Mouse (Mus musculus) heart, postnatal 4 days (tissue): Measurements from ENCODE around the gene Calm1. TPM values are rescaled to one million over a fixed set of nuclear protein-coding genes. Genes with fewer than 3 reads are reported as not detected.
"Not testable (repeated sequence)": the region's sequence is repeated elsewhere in the genome, so short reads cannot be mapped to it uniquely, and the experiment has no call there.

ENCODE experiments used
- DNase-seq: peaks from one replicate; pipeline ENCODE4 v3.0.0; 2021
- total RNA-seq, 2 experiments: library from RNA; stranded (reverse); gene quantifications; 2 replicates each; pipeline ENCODE4 v1.2.3; 2021

The Calm1 gene
- total RNA-seq, 2 experiments from 2014 or later = 366 to 373 TPM

DNA sequence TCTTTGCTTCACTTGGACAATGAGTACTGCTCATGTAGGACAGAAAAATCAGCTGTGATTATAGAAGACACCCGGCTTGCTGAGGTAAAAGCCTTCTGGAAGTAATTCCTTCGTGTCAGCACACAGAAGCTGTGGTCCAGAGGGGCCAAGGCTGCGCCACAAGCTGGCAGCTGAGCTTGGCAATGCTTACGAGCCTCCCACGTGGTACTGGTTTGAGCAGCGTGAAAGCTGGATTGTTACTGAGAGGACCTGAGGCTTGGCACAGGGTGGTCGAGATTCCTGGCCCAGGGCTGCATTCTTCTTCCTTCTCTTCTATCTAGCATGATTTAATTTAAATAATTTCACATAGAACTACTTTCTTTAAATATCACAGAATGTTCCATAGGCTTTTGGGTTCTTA is 2.4 kb upstream of the Calm1 start:
- DNase-seq = no peak

DNA sequence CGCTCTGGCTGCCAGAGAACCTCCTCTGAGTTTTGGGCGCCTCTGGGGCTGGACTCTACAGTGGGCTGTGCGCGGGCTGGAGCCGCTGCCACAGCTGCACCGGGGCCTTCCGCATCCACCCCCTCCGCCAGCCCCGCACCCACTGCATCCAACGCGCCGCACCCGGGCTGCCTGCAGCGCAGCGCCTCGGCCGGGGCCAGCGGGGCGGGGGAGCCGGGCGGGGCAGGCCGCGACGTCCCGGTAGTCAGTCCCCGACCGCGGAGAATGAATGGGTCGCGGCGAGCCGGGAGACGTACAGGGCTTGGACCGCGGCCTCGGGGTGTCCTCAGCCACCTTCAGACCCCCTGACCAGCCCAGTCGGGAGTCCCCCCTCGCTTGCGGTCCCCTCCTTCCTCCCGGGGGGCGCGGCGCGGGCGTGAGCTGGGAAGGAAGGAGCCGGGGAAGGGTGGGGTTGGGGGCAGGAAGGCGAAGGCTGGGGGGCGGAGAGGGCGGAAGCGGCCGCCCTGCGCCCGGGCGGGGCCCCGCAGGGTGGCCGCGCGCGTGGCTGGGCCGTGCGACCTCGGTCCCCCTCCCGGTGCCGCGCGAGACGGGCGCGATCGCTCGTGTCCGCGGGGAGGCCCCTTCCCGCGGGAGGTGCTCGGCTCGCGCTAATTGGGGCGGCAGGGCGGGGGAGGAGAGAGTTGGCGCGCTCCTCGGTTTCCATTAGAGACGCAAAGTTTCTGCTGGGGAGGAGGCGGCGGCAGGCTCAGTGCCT is 833 bp downstream of the Calm1 start:
- DNase-seq = peak; percentile 77

DNA sequence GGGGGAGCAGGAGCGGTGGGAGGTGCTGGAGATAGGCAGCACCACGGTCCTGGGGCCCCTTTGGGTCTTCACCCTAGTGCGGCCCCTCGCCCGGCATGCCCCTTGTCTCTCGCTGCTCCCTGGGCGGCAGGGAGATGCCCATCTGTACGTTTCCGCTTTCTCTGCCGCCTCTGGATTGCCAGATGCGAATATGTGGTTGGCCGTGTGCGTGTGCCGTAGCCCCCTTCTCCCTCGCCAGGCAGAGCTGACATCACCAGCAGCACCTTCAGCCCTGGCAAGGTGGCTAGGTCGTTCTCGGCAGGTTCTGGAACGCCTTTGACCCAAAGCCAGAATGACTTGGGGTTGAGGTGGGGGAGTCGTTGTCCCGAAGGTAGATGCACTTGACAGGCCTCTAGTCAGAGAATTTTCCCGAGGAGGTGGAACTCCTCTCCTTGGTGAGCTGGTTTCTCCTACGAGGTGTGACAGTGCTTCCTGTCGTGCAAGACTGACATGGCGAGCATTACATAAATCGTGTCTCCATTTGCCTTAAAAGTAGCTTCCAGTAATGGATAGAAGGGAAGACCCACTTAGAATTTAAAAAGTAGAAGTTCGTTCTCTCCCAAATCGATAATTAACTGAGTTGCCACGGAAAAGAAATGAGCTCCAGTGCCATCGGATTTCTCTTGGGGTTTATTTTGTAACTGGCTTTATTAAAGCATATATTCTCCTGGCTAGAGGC is 1.6 kb downstream of the Calm1 start:
- no peak for DNase-seq

GRCm38 (mm10) chr12:100201363-100201711 is 2.1 kb downstream of the Calm1 start:
- DNase-seq = no peak

- DNase-seq = peak; percentile 96
Measured at GRCm38 (mm10) chr12:100201838-100202237, 2.6 kb downstream of the Calm1 start.

- no peak for DNase-seq
Measured at GRCm38 (mm10) chr12:100203759-100204158, 4.5 kb downstream of the Calm1 start.

DNA sequence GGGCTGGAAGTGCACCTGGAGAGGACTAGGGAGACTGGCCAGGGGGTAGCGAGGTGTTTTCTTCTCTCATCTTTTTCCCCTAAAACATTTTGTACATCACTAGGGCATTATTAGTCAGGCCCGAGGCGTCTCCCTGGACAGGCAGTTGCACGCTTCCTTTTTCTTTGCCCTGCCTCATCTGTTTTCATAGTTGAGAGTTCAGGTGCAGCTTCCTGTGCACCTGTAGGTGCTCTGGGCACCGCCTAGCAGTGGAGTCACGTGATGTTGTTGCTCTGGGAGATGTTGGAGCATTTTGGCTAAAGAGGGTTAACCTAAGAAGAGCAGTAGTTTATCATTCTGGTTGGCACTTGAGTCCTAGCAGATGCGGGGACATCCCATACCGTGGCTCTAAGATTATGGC is 5.9 kb downstream of the Calm1 start:
- DNase-seq = no peak

DNA sequence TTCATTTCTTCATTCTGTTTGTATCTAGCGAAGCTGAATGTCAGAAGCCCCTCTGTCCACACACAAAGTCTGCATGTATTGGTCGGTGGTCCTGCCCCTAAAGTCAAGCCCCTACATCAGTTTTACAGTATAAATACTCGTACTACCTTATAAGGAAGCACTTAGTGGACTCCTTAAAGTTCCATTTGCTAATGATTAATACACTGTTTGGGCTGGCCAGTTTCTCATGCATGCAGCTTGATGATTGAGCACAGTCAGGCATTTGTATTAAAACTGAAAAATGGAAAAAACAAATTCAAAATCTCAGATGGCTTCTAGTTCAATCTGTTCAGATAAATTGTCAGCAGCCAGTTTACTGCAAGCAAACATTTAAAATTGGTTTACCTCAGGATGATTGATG is 7.3 kb downstream of the Calm1 start:
- DNase-seq = no peak

DNA sequence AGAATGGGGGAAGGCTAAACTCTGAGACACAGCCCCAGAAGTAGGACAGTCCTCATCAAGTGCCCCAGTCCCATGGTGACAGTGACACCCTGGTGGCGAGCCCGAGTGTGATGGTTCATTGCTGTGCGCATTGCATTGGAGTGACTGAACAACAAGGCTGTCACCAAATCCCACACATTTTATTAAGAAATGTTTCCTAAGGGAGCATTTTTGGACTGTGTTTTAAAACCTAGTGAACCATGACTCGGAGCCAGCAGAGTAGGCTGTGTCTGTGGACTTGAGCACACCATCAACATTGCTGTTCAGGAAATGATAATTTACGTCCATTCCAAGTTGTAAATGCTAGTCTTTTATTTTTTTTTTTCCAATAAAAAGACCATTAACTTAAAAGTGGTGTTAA is 7.7 kb downstream of the Calm1 start:
- DNase-seq = no peak

GRCm38 (mm10) chr12:100209701-100210478 is 10.7 kb downstream of the Calm1 start:
- DNase-seq = no peak

DNA sequence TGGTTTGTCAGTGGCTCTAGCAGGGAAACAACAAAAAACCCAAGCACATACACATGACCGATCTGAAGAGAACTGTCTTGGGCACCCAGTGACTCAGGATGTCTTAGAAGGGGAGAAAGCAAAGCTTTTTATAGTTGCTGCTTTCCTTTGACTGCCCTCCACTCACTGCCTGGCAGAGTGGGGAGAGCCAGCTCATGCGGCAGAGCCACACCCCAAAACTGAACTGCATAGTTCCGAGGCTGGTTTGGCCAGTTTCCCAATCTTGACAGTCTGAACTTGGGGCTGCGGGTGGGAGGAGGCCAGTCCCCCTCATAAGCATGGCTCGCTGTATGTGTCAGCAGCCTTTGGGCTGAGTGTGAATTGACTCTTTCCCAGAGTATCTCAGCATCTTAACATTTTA is 11.7 kb downstream of the Calm1 start:
- DNase-seq = peak; percentile 33

DNA sequence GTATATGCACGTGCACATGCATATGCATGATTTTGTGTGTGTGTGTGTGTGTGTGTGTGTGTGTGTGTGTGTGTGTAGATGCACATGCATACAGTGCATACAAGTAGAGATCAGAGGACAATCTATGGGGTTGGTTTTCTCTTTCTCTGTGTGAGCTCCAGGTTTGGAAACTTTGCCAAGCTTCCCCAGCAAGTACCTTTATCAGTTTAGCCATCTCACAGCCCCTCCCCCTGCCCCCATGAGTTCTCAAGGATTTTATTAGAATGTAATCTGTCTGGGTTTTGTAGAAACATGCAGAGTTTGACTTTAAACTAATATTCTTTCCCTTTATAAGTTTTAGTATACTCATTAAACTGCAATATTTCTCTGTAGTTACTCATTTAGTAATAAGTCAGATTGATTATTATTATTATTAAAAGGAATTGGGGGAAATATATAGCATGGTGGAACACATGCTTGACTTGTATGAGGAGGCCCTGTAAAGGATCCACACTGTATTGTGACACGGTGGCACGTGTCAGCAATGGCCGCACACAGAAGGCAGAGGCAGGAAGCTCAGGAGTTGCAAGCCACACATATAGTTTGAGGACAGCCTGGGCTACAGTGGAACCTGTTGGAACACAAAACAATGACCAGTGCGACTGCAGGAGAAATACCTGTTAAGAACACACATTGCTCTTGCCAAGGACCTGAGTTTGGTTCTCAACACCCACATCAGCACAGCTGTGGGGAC is 12.4 kb downstream of the Calm1 start:
- DNase-seq = no peak

GRCm38 (mm10) chr12:100212397-100212796 is 13.2 kb downstream of the Calm1 start:
- DNase-seq = peak; percentile 31

- no peak for DNase-seq
Measured at GRCm38 (mm10) chr12:100213162-100213561, 13.9 kb downstream of the Calm1 start.

- no peak for DNase-seq
Measured at GRCm38 (mm10) chr12:100214156-100214555, 14.9 kb downstream of the Calm1 start.

DNA sequence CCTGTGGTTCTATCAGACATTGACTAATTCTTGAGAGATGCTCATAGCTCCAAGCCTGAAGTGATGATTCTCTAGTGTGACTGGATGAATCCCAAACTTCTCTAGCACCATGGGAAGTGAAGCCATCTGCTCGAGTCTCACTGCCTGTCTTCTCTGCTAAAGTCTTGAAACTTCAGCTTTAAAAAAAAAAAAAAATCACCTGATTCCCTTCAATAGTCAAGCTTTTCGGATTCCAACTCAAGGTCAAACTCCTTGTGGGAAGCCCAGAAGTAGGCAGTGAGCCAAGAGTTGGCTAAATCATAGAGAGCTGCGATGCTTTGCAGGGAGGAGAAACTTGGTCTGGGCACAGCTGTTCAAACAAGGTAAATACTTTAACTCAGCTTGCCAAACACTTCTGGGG is 15.5 kb downstream of the Calm1 start:
- no peak for DNase-seq

DNA sequence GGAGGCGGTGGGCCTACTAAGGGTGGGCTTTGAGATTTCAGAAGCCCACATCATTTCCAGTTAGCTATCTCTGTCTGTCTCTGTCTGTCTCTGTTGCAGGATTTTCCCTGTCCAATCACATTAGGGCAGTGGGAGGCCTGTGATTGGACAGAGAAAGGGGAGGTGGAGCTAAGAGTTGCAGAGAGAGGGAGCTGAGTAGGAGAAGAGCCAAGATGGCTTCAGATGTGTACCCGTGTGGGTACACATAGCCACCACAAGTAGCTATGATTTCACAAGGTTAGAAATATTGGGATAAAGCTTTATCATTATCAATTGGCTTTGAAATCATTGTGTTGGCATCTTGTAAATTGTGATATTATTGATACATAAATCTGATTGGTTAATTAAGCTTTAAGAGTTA is 17.9 kb downstream of the Calm1 start:
- DNase-seq = not testable (repeated sequence)

DNA sequence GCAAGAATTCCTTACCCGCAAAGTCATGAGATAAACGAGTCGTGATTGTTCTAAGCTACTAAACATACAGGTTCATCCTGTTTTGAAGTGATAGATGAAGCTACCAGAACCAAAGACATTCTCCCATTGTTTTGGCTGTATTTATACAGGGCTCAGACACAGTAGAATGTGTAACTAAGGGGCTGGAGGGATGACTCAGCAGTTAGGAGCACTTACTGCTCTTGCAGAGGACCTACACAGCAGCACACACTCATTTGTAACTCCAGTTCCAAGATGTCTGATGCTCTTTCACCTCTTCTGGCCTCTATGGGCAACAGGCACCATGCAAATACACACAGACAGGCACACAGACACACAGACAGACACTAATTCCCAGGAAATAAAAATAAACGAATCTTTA is 20.8 kb downstream of the Calm1 start:
- no peak for DNase-seq

GRCm38 (mm10) chr12:100221608-100222321 is 22.5 kb downstream of the Calm1 start:
- DNase-seq = no peak

- no peak for DNase-seq
Measured at GRCm38 (mm10) chr12:100222322-100222993, 23.2 kb downstream of the Calm1 start.

DNA sequence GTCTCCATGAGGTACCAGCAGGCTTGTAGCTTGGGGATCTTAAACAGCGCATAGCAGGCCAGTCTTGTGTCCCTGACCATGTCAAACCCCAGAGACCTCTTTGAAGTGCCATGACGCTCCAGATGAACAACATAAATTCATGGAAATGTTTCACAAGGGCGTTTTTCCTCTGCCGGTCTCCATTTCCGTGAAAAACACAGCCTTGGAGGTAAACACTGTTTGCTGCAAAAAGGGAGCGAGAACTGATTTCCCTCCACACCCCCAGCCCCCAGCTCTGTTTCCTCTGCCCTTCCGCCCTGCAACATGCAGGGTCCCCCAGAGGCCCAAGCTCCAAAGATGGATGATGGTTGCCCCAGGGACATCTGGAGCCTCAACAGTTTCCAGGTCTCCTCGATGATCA is 24.3 kb downstream of the Calm1 start:
- DNase-seq = no peak
